Mouse (Mus musculus): ENCODE measurements around the gene Cops7a. TPM values are rescaled to one million over a fixed set of nuclear protein-coding genes. Genes with fewer than 3 reads are reported as not detected.
A peak's percentile ranks its signal among the peaks of the same experiment; 100 is the strongest.

Cops7a gene
- polyA plus RNA-seq, 1 experiment, result 142 TPM

DNA sequence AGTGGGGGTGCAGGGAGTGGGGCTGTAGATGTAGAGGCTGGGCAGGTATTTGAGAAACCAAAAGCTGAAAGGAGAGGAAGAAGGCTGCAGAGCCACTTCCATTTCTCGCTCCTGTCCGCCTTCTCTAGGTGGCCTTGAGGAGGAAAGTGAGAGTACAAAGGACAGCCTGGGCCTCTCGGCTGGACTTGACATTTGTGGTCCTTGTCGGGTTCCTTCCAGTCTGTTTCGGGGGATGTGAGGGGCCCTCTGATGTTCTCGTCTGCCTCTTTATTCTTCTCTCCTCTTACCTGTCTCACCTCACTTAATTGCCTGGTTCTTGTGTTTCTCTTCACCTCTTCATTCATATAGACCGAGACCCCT is 47.0 kb downstream of the Cops7a start:
- TF ChIP-seq TCF12 (IDR thresholded peaks at IDR 0.05; ENCODE audit: insufficient read depth, poor library complexity, severe bottlenecking) (no peak), USF1 (IDR thresholded peaks at IDR 0.05; ENCODE audit: low read depth) (no peak), POLR2AphosphoS2 (IDR thresholded peaks at IDR 0.05; ENCODE audit: insufficient read length, low read depth) (no peak), TCF3 (IDR thresholded peaks at IDR 0.05; ENCODE audit: insufficient read length, low read depth) (no peak), SRF (IDR thresholded peaks at IDR 0.05; ENCODE audit: control insufficient read depth, insufficient read length, low read depth) (no peak), MYOD1 (IDR thresholded peaks at IDR 0.05; ENCODE audit: control insufficient read depth in 1 of 3, insufficient read length in 2 of 3, low read depth in 2 of 3) (no peak), REST (IDR thresholded peaks at IDR 0.05; ENCODE audit: insufficient read depth, insufficient read length) (no peak), MAX (IDR thresholded peaks at IDR 0.05; ENCODE audit: low read depth) (no peak), E2F4 (IDR thresholded peaks at IDR 0.05; ENCODE audit: insufficient read depth) (no peak), POLR2A (IDR thresholded peaks at IDR 0.05; ENCODE audit: insufficient read length, low read depth) (no peak)
- peaks cover 19% of the 10 kb centered on the region for H3K79me2 ChIP-seq (ENCODE audit: control insufficient read depth, insufficient read depth)
- H3ac ChIP-seq (ENCODE audit: control insufficient read depth, insufficient read length), result peak overlapping the region; percentile 78
- peaks cover 6% of the 10 kb centered on the region for H3K36me3 ChIP-seq (ENCODE audit: control insufficient read depth, insufficient read depth)
- H3K4me2 ChIP-seq (ENCODE audit: low read depth), result peak overlapping the region; percentile 77
- H3K27me3 ChIP-seq (ENCODE audit: control insufficient read depth, insufficient read depth, insufficient read length), result no peaks in the 10 kb centered on the region
- H3K4me3 ChIP-seq, result peak overlapping the region; percentile 91

DNA sequence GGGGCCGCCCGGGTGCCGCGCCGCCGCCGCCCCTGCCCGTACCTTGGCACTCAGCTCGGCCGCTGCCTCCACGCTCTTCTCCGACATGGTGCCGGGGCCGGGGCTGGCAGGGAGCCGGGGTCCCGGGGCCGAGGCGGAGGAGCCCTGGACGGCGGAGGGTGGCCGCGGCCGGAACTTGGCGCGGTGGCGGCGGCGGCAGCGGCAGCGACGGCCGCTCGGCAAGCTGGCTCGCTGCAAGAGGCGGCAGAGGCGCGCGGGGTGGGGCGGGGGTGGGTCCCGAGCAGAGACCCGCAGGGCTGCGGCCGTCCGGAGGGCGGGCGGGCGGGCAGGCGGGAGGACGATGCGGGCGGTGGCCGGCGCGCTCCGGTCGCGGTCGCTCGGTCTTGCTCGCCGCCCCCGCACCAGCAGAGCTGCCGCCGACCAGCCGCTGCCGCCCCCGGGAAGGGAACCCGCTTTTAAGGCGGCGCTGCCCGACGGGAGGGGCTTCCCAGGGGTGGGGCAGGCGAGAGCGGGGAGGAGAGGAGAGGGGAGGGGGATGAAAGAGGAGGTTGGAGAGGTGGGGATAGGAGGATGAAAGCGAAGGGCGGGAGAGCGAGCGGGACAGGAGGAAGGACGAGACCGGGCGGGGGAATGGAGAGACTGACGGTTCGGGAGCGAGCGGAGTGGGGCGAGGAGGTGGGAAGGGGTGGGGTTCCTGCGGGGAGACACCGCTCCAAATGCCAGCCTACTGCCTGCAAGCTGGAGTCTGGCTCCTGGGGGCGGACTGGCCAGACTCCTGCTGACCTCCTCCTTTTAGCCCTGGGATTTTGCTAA is 47.6 kb downstream of the Cops7a start:
- Histone ChIP-seq H3ac (ENCODE audit: control insufficient read depth, insufficient read length) (peak overlapping the region; percentile 78), H3K36me3 (ENCODE audit: control insufficient read depth, insufficient read depth) (peaks cover 12% of the 10 kb centered on the region), H3K79me2 (ENCODE audit: control insufficient read depth, insufficient read depth) (peaks cover 19% of the 10 kb centered on the region), H3K4me3 (peak overlapping the region; percentile 91), H3K27me3 (ENCODE audit: control insufficient read depth, insufficient read depth, insufficient read length) (no peaks in the 10 kb centered on the region), H3K4me2 (ENCODE audit: low read depth) (peak overlapping the region; percentile 77)
- peak; percentile 77 for TF ChIP-seq POLR2AphosphoS2 (IDR thresholded peaks at IDR 0.05; ENCODE audit: insufficient read length, low read depth)
- TF ChIP-seq TCF12 (IDR thresholded peaks at IDR 0.05; ENCODE audit: insufficient read depth, poor library complexity, severe bottlenecking), result no peak
- TF ChIP-seq POLR2A (IDR thresholded peaks at IDR 0.05; ENCODE audit: insufficient read length, low read depth), result peak; percentile 58
- no peak for TF ChIP-seq MYOD1 (IDR thresholded peaks at IDR 0.05; ENCODE audit: control insufficient read depth in 1 of 3, insufficient read length in 2 of 3, low read depth in 2 of 3)
- TF ChIP-seq MAX (IDR thresholded peaks at IDR 0.05; ENCODE audit: low read depth), result no peak

DNA sequence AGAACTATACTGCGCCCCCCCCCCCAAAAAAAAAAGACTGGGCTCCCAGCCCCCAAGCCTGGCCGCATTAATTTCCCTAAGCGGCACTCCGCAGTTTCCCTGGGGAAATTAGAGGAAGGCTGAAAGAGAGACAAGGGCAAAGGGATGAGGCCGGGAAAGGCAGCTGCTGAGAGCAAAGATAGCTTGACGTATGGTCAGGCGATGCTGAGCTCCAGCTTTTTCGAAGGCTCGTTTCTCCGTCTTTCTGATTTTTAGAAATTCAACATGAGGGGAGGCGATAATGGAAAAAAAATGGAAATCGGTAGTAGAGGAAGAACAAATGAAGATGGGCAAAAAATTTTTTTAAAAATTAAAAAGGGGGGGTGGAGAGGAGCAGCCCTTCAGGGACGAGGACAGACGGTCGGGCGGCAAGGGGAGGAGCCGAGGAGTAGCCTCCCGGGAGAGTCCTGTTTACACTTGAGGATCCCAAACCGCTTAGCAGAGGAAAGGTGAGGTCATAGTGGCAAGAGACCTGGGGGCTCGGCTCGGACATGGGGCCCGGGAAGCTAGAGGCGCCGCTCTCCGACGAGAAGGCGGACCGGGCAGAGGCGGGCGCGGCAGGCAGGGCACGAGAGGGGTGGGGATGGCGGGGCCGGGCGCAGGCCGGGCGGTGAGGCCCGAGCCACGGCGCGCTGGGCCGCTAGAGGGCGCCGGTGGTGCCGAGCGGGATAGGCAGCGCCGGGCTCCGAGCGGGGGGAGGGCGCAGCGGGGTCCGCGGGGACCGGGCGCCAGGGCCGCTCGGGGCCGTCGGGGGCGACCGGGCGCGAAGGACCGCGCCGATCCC is 48.4 kb downstream of the Cops7a start:
- Histone ChIP-seq H3K4me3 (peak overlapping the region; percentile 91), H3K27me3 (ENCODE audit: control insufficient read depth, insufficient read depth, insufficient read length) (no peaks in the 10 kb centered on the region), H3K36me3 (ENCODE audit: control insufficient read depth, insufficient read depth) (peaks cover 16% of the 10 kb centered on the region), H3K4me2 (ENCODE audit: low read depth) (peak overlapping the region; percentile 77), H3ac (ENCODE audit: control insufficient read depth, insufficient read length) (peak overlapping the region; percentile 78), H3K79me2 (ENCODE audit: control insufficient read depth, insufficient read depth) (peaks cover 19% of the 10 kb centered on the region)
- no peak for TF ChIP-seq MAX (IDR thresholded peaks at IDR 0.05; ENCODE audit: low read depth)
- no peak for TF ChIP-seq E2F4 (IDR thresholded peaks at IDR 0.05; ENCODE audit: insufficient read depth)
- TF ChIP-seq MYOG (IDR thresholded peaks at IDR 0.05; ENCODE audit: control insufficient read depth in 1 of 3, insufficient read depth in 1 of 3, insufficient read length in 2 of 3, low read depth in 2 of 3), result peak in 1 of 3 experiments; percentile 46
- peak; percentile 49 for TF ChIP-seq POLR2AphosphoS2 (IDR thresholded peaks at IDR 0.05; ENCODE audit: insufficient read length, low read depth)
- peak in 1 of 3 experiments; percentile 27 for TF ChIP-seq MYOD1 (IDR thresholded peaks at IDR 0.05; ENCODE audit: control insufficient read depth in 1 of 3, insufficient read length in 2 of 3, low read depth in 2 of 3)
- TF ChIP-seq POLR2A (IDR thresholded peaks at IDR 0.05; ENCODE audit: insufficient read length, low read depth), result peak; percentile 57

DNA sequence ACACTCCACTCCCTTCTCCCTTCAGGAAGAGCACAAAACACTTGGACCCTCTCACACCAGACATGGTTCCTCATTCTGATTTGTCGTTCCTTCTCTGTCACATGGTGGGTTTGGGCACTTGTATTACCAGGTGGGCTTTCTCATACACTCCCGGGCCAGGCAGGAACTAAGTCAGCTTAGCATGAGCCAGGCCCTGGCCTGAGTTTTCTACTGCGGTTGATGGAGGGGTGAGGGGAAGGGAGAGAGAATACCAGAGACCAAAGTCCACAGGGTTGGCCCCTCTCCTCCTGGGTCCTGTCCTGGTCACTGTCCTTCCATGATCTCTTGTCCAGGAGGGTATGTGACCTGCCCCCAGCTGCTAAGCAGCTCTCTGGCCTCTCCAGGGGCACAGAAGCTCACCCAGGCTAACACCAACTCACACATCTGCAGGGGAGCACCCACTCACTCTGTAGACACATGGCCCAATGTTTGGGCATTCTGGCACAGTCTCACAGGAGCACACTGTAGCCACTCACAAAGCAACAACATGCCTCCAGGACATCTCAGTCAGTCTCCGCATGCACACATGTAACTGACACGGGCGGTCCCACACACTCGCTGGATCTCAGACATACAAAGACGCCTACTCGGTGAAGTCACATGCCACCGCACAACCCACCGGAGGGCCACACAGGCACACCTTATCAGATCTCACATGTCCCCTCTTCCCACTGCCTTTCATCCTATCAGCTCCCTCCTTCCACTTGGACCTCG is 49.2 kb downstream of the Cops7a start:
- Histone ChIP-seq H3K4me2 (ENCODE audit: low read depth) (peak overlapping the region; percentile 77), H3K4me3 (peak overlapping the region; percentile 91), H3K79me2 (ENCODE audit: control insufficient read depth, insufficient read depth) (peaks cover 19% of the 10 kb centered on the region), H3K27me3 (ENCODE audit: control insufficient read depth, insufficient read depth, insufficient read length) (no peaks in the 10 kb centered on the region), H3ac (ENCODE audit: control insufficient read depth, insufficient read length) (peak overlapping the region; percentile 78), H3K36me3 (ENCODE audit: control insufficient read depth, insufficient read depth) (peaks cover 16% of the 10 kb centered on the region)
- TF ChIP-seq E2F4 (IDR thresholded peaks at IDR 0.05; ENCODE audit: insufficient read depth) (no peak), POLR2AphosphoS2 (IDR thresholded peaks at IDR 0.05; ENCODE audit: insufficient read length, low read depth) (peak; percentile 79), POLR2A (IDR thresholded peaks at IDR 0.05; ENCODE audit: insufficient read length, low read depth) (peak; percentile 54)
